Mouse (Mus musculus) ES-Bruce4 (cell line): ENCODE measurements around the gene Ptprg. TPM values are rescaled to one million over a fixed set of nuclear protein-coding genes. Genes with fewer than 3 reads are reported as not detected.
"Not testable (repeated sequence)": the region's sequence is repeated elsewhere in the genome, so short reads cannot be mapped to it uniquely, and the experiment has no call there.

ENCODE experiments used
- H3K27ac ChIP-seq: 2 replicates; pipeline ENCODE4 v1.5.1; 2012; ENCODE audit warnings: low read length, inconsistent platforms; ENCODE audit not compliant: insufficient read depth
- H3K27me3 ChIP-seq: 2 replicates; pipeline ENCODE4 v1.6.1; 2012; ENCODE audit warnings: mild to moderate bottlenecking, low read length, inconsistent platforms; ENCODE audit not compliant: control insufficient read depth, poor library complexity, insufficient read depth, severe bottlenecking
- H3K36me3 ChIP-seq: 2 replicates; pipeline ENCODE4 v1.6.1; 2012; ENCODE audit warnings: inconsistent platforms, mild to moderate bottlenecking, low read length, moderate library complexity; ENCODE audit not compliant: control insufficient read depth, poor library complexity, insufficient read depth, severe bottlenecking
- H3K4me1 ChIP-seq: one replicate; pipeline ENCODE4 v1.8.1; 2011; ENCODE audit warnings: low read length; ENCODE audit not compliant: control insufficient read depth, insufficient read depth
- H3K4me3 ChIP-seq: 2 replicates; pipeline ENCODE4 v1.5.1; 2011; ENCODE audit warnings: low read depth, mild to moderate bottlenecking, low read length
- H3K9ac ChIP-seq: 2 replicates; pipeline ENCODE4 v1.6.1; 2012; ENCODE audit warnings: low read depth, mild to moderate bottlenecking, inconsistent platforms; ENCODE audit not compliant: poor library complexity, severe bottlenecking
- H3K9me3 ChIP-seq: replicated peaks from 2 replicates; pipeline ENCODE4 v1.6.1; 2012; ENCODE audit warnings: mild to moderate bottlenecking, low read length, inconsistent platforms; ENCODE audit not compliant: control insufficient read depth, poor library complexity, insufficient read depth, severe bottlenecking
- CTCF ChIP-seq: IDR thresholded peaks from one replicate; pipeline ENCODE4 v1.8.1; 2011; ENCODE audit warnings: low read depth, low read length
- EP300 ChIP-seq: IDR thresholded peaks from 2 replicates; pipeline ENCODE4 v1.6.1; 2011; ENCODE audit warnings: low read depth, low read length; ENCODE audit not compliant: insufficient read depth
- POLR2A ChIP-seq: IDR thresholded peaks from one replicate; pipeline ENCODE4 v1.8.1; 2011; ENCODE audit warnings: low read length; ENCODE audit not compliant: insufficient read depth
- polyA plus RNA-seq: library from polyadenylated mRNA; stranded (reverse); fragments of >200 nt; gene quantifications from 2 replicates; pipeline ENCODE4 v1.2.4, GENCODE M21; 2011; ENCODE audit warnings: low read depth; ENCODE audit not compliant: missing spikeins, insufficient read depth, insufficient read length

Gene Ptprg
- polyA plus RNA-seq, 1 experiment: 27.4 TPM

GRCm38 (mm10) chr14:12221571-12221970 is 668.2 kb downstream of the Ptprg start:
- Histone ChIP-seq H3K9ac (no peak overlapping the region), H3K9me3 (no peaks in the 10 kb centered on the region), H3K27ac (no peak overlapping the region), H3K27me3 (no peaks in the 10 kb centered on the region), H3K4me1 (no peaks in the 10 kb centered on the region), H3K4me3 (no peak overlapping the region), H3K36me3 (no peaks in the 10 kb centered on the region; the same call in 1 of the 2 replicates)
- no peak for TF ChIP-seq CTCF
- no peak for TF ChIP-seq POLR2A
- no peak for TF ChIP-seq EP300

- no peaks in the 10 kb centered on the region for H3K9me3 ChIP-seq
- H3K4me3 ChIP-seq: no peak overlapping the region
- H3K27ac ChIP-seq: no peak overlapping the region
- H3K27me3 ChIP-seq: no peaks in the 10 kb centered on the region
- no peaks in the 10 kb centered on the region for H3K4me1 ChIP-seq
- no peaks in the 10 kb centered on the region for H3K36me3 ChIP-seq
- H3K9ac ChIP-seq: no peak overlapping the region
- TF ChIP-seq EP300: no peak
- no peak for TF ChIP-seq CTCF
- no peak for TF ChIP-seq POLR2A
Observed at GRCm38 (mm10) chr14:12243726-12244125, 690.4 kb downstream of the Ptprg start.

GRCm38 (mm10) chr14:12276031-12276430 is 722.7 kb downstream of the Ptprg start:
- no peak overlapping the region for H3K27ac ChIP-seq
- TF ChIP-seq EP300: no peak
- no peak for TF ChIP-seq CTCF
- no peak for TF ChIP-seq POLR2A
- no peak overlapping the region for H3K4me3 ChIP-seq
- H3K27me3 ChIP-seq: no peaks in the 10 kb centered on the region
- H3K4me1 ChIP-seq: no peaks in the 10 kb centered on the region
- H3K36me3 ChIP-seq: no peaks in the 10 kb centered on the region
- H3K9me3 ChIP-seq: no peaks in the 10 kb centered on the region
- H3K9ac ChIP-seq: no peak overlapping the region

- Histone ChIP-seq H3K27me3 (no peaks in the 10 kb centered on the region), H3K4me1 (peaks cover 1% of the 10 kb centered on the region), H3K36me3 (no peaks in the 10 kb centered on the region), H3K9ac (peak within 1 kb of the TSS; percentile 75), H3K4me3 (peak within 1 kb of the TSS; percentile 78), H3K27ac (peak within 1 kb of the TSS; percentile 3; the same call in 1 of the 2 replicates), H3K9me3 (no peaks in the 10 kb centered on the region)
- no peak for TF ChIP-seq POLR2A
- TF ChIP-seq CTCF: no peak
Observed at GRCm38 (mm10) chr14:12283641-12284040, 730.3 kb downstream of the Ptprg start, which contains the start of gene Gm49355. TSS of gene Gm49355 (plus strand) at chr14:12283976.

- TF ChIP-seq EP300 (0 out of 2 replicates have a peak, but pooled peaks have one; percentile 60), POLR2A (peak; percentile 85), CTCF (no peak)
- Histone ChIP-seq H3K4me3 (peak within 1 kb of the TSS; percentile 78), H3K27me3 (no peaks in the 10 kb centered on the region), H3K36me3 (no peaks in the 10 kb centered on the region; the same call in 1 of the 2 replicates), H3K4me1 (peaks cover 1% of the 10 kb centered on the region), H3K27ac (peak within 1 kb of the TSS; percentile 3; the same call in 1 of the 2 replicates), H3K9me3 (no peaks in the 10 kb centered on the region), H3K9ac (peak within 1 kb of the TSS; percentile 75)
Observed at GRCm38 (mm10) chr14:12284141-12284912, 731.0 kb downstream of the Ptprg start, which contains the start of gene 3830406C13Rik. TSS of gene 3830406C13Rik (plus strand) at chr14:12284173.

GRCm38 (mm10) chr14:12289747-12290146 is 736.4 kb downstream of the Ptprg start:
- H3K27me3 ChIP-seq, H3K9me3 ChIP-seq, H3K4me1 ChIP-seq, H3K36me3 ChIP-seq, H3K27ac ChIP-seq, H3K4me3 ChIP-seq, H3K9ac ChIP-seq: not testable (repeated sequence)

Other genes with a start within 250 kb of the Ptprg start
- 53.8 and 60.5 TPM in 2 replicates for gene Gm3839, start 196.8 kb upstream of the Ptprg start, polyA plus RNA-seq